Mouse (Mus musculus) liver, embryonic 14.5 days (tissue): ENCODE measurements around the gene Tex46. TPM values are rescaled to one million over a fixed set of nuclear protein-coding genes. Genes with fewer than 3 reads are reported as not detected.
A peak's percentile ranks its signal among the peaks of the same experiment; 100 is the strongest.

ENCODE experiments used
- ATAC-seq: fragments of 200-750 bp; cut with Nextera tagmentation; 2 replicates; pipeline ENCODE4 v1.8.0; 2017; ENCODE audit warnings: moderate number of reproducible peaks, mild to moderate bottlenecking, moderate library complexity; ENCODE audit not compliant: insufficient read depth
- DNase-seq, 3 experiments: peaks; one replicate each; pipeline ENCODE4 v3.0.0-alpha.2; 2012 to 2013; ENCODE audit warnings: low read depth in 3 of 3, low spot score in 3 of 3
- H3K27ac ChIP-seq: fragments of 300-500 bp; sonication (generic); 2 replicates; pipeline ENCODE4 v1.5.1; 2014; ENCODE audit warnings: moderate library complexity, mild to moderate bottlenecking, control low read depth, inconsistent platforms
- H3K27me3 ChIP-seq: fragments of 300-500 bp; sonication (generic); 2 replicates; pipeline ENCODE4 v1.6.1; 2014; ENCODE audit warnings: mild to moderate bottlenecking, low read length, moderate library complexity; ENCODE audit not compliant: control insufficient read depth, insufficient read depth
- H3K36me3 ChIP-seq: fragments of 300-500 bp; sonication (generic); replicated peaks from 2 replicates; pipeline ENCODE4 v1.6.1; 2014; ENCODE audit warnings: low read depth; ENCODE audit not compliant: control insufficient read depth, insufficient read depth
- H3K4me1 ChIP-seq, 2 experiments: fragments of 200-500 bp in 1 of 2; fragments of 300-500 bp in 1 of 2; sonication (generic) in 1 of 2; replicated peaks; 2 replicates each; pipeline ENCODE4 v1.6.1; 2012 to 2014; ENCODE audit warnings: antibody characterized with exemption in 1 of 2, inconsistent platforms in 1 of 2, low read length in 1 of 2; ENCODE audit not compliant: control insufficient read depth in 2 of 2, insufficient read depth in 2 of 2
- H3K4me2 ChIP-seq: fragments of 300-500 bp; sonication (generic); 2 replicates; pipeline ENCODE4 v1.6.1; 2014; ENCODE audit warnings: low read depth, mild to moderate bottlenecking, control low read depth, moderate library complexity
- H3K4me3 ChIP-seq, 2 experiments: fragments of 200-500 bp in 1 of 2; fragments of 300-500 bp in 1 of 2; sonication (generic) in 1 of 2; 2 replicates each; pipeline ENCODE4 v1.5.1; 2012 to 2014; ENCODE audit warnings: low read depth in 2 of 2, low read length in 2 of 2, mild to moderate bottlenecking in 2 of 2, control low read depth in 1 of 2, inconsistent platforms in 1 of 2, moderate library complexity in 1 of 2; ENCODE audit not compliant: insufficient read depth in 1 of 2
- H3K9ac ChIP-seq: fragments of 300-500 bp; sonication (generic); replicated peaks from 2 replicates; pipeline ENCODE4 v1.6.1; 2014; ENCODE audit warnings: mild to moderate bottlenecking, control low read depth, moderate library complexity
- H3K9me3 ChIP-seq: fragments of 300-500 bp; sonication (generic); 2 replicates; pipeline ENCODE4 v1.6.1; 2016; ENCODE audit warnings: low read length, mixed read lengths; ENCODE audit not compliant: control insufficient read depth
- CTCF ChIP-seq: IDR thresholded peaks from 2 replicates; pipeline ENCODE4 v1.5.1; 2016; ENCODE audit warnings: antibody characterized with exemption, low read depth, control low read depth
- EP300 ChIP-seq: IDR thresholded peaks from 2 replicates; pipeline ENCODE4 v1.6.1; 2016; ENCODE audit warnings: antibody characterized with exemption, low read depth
- WGBS: fragments of 180-500 bp; shearing (Covaris S2); extraction: QIAGEN DNeasy Blood & Tissue Kit; methylation state at CpG from one replicate; pipeline ENCODE4 v1.1.7; 2014; ENCODE audit not compliant: insufficient replicate concordance; 5-methylcytosine and 5-hydroxymethylcytosine counted together
- polyA plus RNA-seq, 2 experiments: library from polyadenylated mRNA; depleted of rRNA in 1 of 2; stranded (reverse) in 1 of 2; unstranded in 1 of 2; fragments of >200 nt; fragmentation: Nextera tagmentation in 1 of 2; extraction: Ambion mirVana in 1 of 2; gene quantifications; 2 replicates each; pipeline versions ENCODE4 v1.2.1 to v1.2.3; 2012 to 2014

Tex46 gene
- polyA plus RNA-seq, 2 experiments = not detected

- H3K4me1 ChIP-seq = peaks cover 0 to 4% of the 10 kb centered on the region in 2 experiments; a peak in 1 of 4 replicates
- WGBS = 29% methylated on average over 13 of the region's 13 CpGs
- no peaks in the 10 kb centered on the region for H3K9me3 ChIP-seq
- no peaks in the 10 kb centered on the region for H3K27me3 ChIP-seq
- H3K27ac ChIP-seq = no peak overlapping the region
- H3K4me2 ChIP-seq = no peak overlapping the region
- no peak for ATAC-seq
- no peak overlapping the region for H3K4me3 ChIP-seq
- no peaks in the 10 kb centered on the region for H3K36me3 ChIP-seq
- TF ChIP-seq EP300 = no peak
- no peak for TF ChIP-seq CTCF
- H3K9ac ChIP-seq = no peak overlapping the region
- no peak for DNase-seq
These were observed 39.4 kb downstream of the Tex46 start for GRCm38 (mm10) chr4:136649480-136650196.

DNA sequence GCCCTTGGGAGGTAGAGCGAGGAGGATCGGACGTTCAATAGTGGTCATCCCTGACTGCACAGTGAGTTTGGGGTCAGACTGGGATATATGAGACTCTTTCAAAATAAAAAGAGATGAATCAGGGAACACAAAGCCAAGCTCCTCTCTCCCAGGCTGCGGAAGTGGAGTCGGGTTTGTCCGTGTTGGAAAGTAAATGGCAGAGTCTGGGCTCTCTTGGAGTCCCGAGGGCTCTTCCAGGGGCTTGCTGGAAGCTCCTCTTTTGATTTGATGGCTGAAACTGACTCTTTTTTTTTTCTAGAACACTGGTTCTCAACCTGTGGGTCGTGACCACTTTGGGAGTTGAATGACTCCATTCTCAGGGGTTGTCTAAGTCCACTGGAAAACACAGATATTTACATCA, 40.0 kb downstream of the Tex46 start:
- H3K36me3 ChIP-seq = no peaks in the 10 kb centered on the region
- no peak for DNase-seq
- ATAC-seq = no peak
- no peak overlapping the region for H3K27ac ChIP-seq
- TF ChIP-seq EP300 (no peak), CTCF (no peak)
- no peak overlapping the region for H3K9ac ChIP-seq
- peaks cover 0 to 4% of the 10 kb centered on the region in 2 experiments; a peak in 1 of 4 replicates for H3K4me1 ChIP-seq
- H3K9me3 ChIP-seq = no peaks in the 10 kb centered on the region
- no peak overlapping the region for H3K4me3 ChIP-seq
- H3K4me2 ChIP-seq = no peak overlapping the region
- H3K27me3 ChIP-seq = no peaks in the 10 kb centered on the region
- 71% methylated on average over 8 of the region's 8 CpGs for WGBS

- Histone ChIP-seq H3K4me3 (no peak overlapping the region), H3K36me3 (no peaks in the 10 kb centered on the region), H3K4me1 (peaks cover 0 to 4% of the 10 kb centered on the region in 2 experiments; a peak in 1 of 4 replicates), H3K27me3 (no peaks in the 10 kb centered on the region), H3K9ac (no peak overlapping the region), H3K27ac (no peak overlapping the region), H3K9me3 (no peaks in the 10 kb centered on the region), H3K4me2 (no peak overlapping the region)
- DNase-seq = no peak
- no peak for ATAC-seq
- TF ChIP-seq CTCF (peak; percentile 89), EP300 (no peak)
- 50% methylated on average over 3 of the region's 3 CpGs for WGBS
These were observed 41.1 kb downstream of the Tex46 start for GRCm38 (mm10) chr4:136651357-136651811.

DNA sequence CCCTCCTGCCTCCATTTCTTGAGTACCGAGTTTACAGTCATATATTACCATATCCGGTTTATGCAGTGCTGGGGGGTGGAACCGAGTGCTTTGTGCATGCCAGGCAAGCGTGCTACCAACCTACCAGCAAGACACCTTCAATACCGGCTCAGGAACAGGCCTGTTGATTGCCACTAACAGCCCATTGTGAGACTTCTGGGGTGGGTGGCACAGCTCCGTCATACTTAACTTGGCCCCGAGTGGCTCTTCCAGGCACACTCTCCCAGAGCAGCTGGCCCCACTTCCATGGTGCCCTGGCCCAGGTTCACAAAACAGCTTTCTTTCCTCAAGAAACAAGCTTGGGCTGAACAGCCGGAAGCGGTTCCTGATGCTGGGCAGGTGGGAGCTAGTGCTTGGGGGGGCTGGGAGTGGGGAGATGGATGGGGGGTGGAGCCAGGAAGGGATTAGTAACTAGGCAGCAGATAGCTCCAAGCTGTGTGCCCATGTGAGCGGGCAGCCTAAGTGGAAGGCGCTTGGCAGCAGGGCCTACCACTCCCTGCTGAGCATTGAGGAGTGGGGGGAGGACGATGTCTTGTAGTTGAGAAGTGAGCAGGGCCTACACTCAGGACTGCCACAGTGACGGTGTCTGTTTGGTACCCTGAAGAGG, 41.8 kb downstream of the Tex46 start:
- no peak for DNase-seq
- ATAC-seq = no peak
- Histone ChIP-seq H3K27ac (no peak overlapping the region), H3K4me1 (peaks cover 0 to 4% of the 10 kb centered on the region in 2 experiments; a peak in 1 of 4 replicates), H3K9me3 (no peaks in the 10 kb centered on the region), H3K36me3 (no peaks in the 10 kb centered on the region), H3K9ac (no peak overlapping the region), H3K4me2 (no peak overlapping the region), H3K27me3 (no peaks in the 10 kb centered on the region), H3K4me3 (no peak overlapping the region)
- WGBS = 58% methylated on average over 13 of the region's 13 CpGs
- no peak for TF ChIP-seq CTCF
- TF ChIP-seq EP300 = no peak

- WGBS = 25% methylated on average over 11 of the region's 11 CpGs
- ATAC-seq = no peak
- Histone ChIP-seq H3K9me3 (no peaks in the 10 kb centered on the region), H3K36me3 (no peaks in the 10 kb centered on the region), H3K4me1 (peaks cover 0 to 4% of the 10 kb centered on the region in 2 experiments; a peak in 1 of 4 replicates), H3K4me2 (no peak overlapping the region), H3K4me3 (no peak overlapping the region), H3K27ac (no peak overlapping the region), H3K9ac (no peak overlapping the region), H3K27me3 (no peaks in the 10 kb centered on the region)
- no peak for DNase-seq
- TF ChIP-seq CTCF (no peak), EP300 (no peak)
These were observed 42.3 kb downstream of the Tex46 start for GRCm38 (mm10) chr4:136652528-136652910.
